Mouse (Mus musculus) CH12.LX (cell line): ENCODE measurements around the gene Gm43302.

Experiments
- CHD1 ChIP-seq: IDR thresholded peaks from 2 replicates; pipeline ENCODE4 v1.6.1; 2012; ENCODE audit warnings: low read depth, low read length, improper control_type of control experiment, inconsistent platforms
- CTCF ChIP-seq, 2 experiments: IDR thresholded peaks in 1 of 2; conservative IDR thresholded peaks in 1 of 2; 2 replicates each; pipeline ENCODE4 v1.5.1; 2011 to 2012; ENCODE audit warnings: low read depth in 2 of 2, low read length in 2 of 2, improper control_type of control experiment in 1 of 2, inconsistent platforms in 1 of 2, mild to moderate bottlenecking in 1 of 2, moderate library complexity in 1 of 2
- ELF1 ChIP-seq: IDR thresholded peaks from 2 replicates; pipeline ENCODE4 v1.6.1; 2014; ENCODE audit warnings: low read depth, mild to moderate bottlenecking, inconsistent platforms, low read length, improper control_type of control experiment
- EP300 ChIP-seq: IDR thresholded peaks from 2 replicates; pipeline ENCODE4 v1.6.1; 2011; ENCODE audit warnings: low read length, improper control_type of control experiment
- IRF4 ChIP-seq: IDR thresholded peaks from 2 replicates; pipeline ENCODE4 v1.6.1; 2014; ENCODE audit warnings: low read depth, mild to moderate bottlenecking, inconsistent platforms, low read length, improper control_type of control experiment
- JUND ChIP-seq: conservative IDR thresholded peaks from 2 replicates; pipeline ENCODE4 v1.6.1; 2011; ENCODE audit warnings: low read depth, low read length, improper control_type of control experiment
- MYC ChIP-seq: IDR thresholded peaks from 2 replicates; pipeline ENCODE4 v1.6.1; 2011; ENCODE audit warnings: low read depth, mild to moderate bottlenecking, improper control_type of control experiment, low read length
- POLR2A ChIP-seq: IDR thresholded peaks from 2 replicates; pipeline ENCODE4 v1.6.1; 2011; ENCODE audit warnings: low read depth, mild to moderate bottlenecking, improper control_type of control experiment, low read length
- RAD21 ChIP-seq: IDR thresholded peaks from 2 replicates; pipeline ENCODE4 v1.6.1; 2011; ENCODE audit warnings: low read depth, mild to moderate bottlenecking, low read length, improper control_type of control experiment, moderate library complexity
- TBP ChIP-seq: conservative IDR thresholded peaks from 2 replicates; pipeline ENCODE4 v1.6.1; 2011; ENCODE audit warnings: low read depth, low read length, improper control_type of control experiment
- TCF12 ChIP-seq: IDR thresholded peaks from 2 replicates; pipeline ENCODE4 v1.6.1; 2014; ENCODE audit warnings: low read depth, mild to moderate bottlenecking, inconsistent platforms, low read length, improper control_type of control experiment
- USF2 ChIP-seq: conservative IDR thresholded peaks from 2 replicates; pipeline ENCODE4 v1.6.1; 2011; ENCODE audit warnings: low read depth, low read length, improper control_type of control experiment
- ZC3H11A ChIP-seq: IDR thresholded peaks from 2 replicates; pipeline ENCODE4 v1.6.1; 2012; ENCODE audit warnings: low read depth, mild to moderate bottlenecking, inconsistent platforms, low read length, improper control_type of control experiment
- ZNF384 ChIP-seq: IDR thresholded peaks from 2 replicates; pipeline ENCODE4 v1.6.1; 2012; ENCODE audit warnings: low read depth, low read length, improper control_type of control experiment, inconsistent platforms

DNA sequence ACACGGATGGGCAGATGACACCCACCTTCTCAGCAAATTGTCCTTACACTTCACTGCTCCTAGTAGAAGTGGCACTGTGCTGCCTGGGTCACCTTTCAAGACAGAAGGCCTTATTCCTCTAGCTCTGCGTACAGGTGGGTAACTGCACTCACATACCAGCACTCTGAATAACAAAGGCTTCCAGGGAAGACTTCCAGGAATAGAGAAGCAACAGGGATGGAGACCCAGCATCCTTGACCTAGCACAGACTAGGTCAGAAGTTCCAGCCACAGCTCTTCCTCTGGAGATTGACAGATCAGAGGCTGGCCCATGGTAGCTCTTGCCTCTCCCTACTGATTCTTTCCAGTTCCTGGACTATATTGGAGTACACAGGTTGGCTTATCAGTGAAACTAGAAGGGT, 47.8 kb upstream of the Gm43302 start:
- no peak for TF ChIP-seq CTCF (conservative IDR thresholded peaks at IDR 0.05 in 1 of 2, IDR thresholded peaks at IDR 0.05 in 1 of 2; ENCODE audit: low read depth in 2 of 2, low read length in 2 of 2)
- TF ChIP-seq JUND: no peak
- TF ChIP-seq ZNF384: no peak
- no peak for TF ChIP-seq TCF12
- TF ChIP-seq ZC3H11A: no peak
- TF ChIP-seq MYC: no peak
- no peak for TF ChIP-seq EP300
- no peak for TF ChIP-seq RAD21
- no peak for TF ChIP-seq POLR2A
- no peak for TF ChIP-seq TBP
- no peak for TF ChIP-seq IRF4
- TF ChIP-seq CHD1: no peak
- no peak for TF ChIP-seq USF2
- TF ChIP-seq ELF1: no peak
